Mouse (Mus musculus): ENCODE measurements around the gene Rpl18. TPM values are rescaled to one million over a fixed set of nuclear protein-coding genes. Genes with fewer than 3 reads are reported as not detected.
A peak's percentile ranks its signal among the peaks of the same experiment; 100 is the strongest.

Rpl18 gene
- total RNA-seq, 2 experiments from 2014 or later: 934 to 965 TPM

- DNase-seq (ENCODE audit: low spot score in 2 of 2): no peak
Measured at GRCm38 (mm10) chr7:45726419-45726818, 11.2 kb downstream of the Rpl18 start.

DNA sequence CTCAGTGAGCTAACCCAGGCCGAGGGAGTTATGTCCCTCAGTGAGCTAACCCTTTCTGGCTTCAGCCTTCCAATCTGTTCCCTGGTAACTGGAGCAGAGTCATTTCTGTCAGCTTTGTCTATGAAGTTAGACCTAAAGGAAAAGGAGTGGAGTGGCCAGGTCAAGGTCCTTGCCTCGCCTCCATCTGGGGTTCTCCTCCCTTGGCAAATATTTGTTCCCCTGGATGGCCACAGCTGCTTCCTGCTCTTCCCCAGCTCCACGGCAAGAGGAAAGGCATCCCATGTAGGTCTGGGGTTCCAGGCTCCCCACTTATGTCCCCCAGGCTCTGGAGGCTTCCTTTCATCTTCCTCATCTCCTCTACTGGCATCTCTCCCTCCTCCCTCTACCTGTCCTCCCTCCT, 12.4 kb downstream of the Rpl18 start:
- no peak for DNase-seq (ENCODE audit: low spot score in 2 of 2)

- DNase-seq (ENCODE audit: low spot score in 2 of 2): no peak
Measured at GRCm38 (mm10) chr7:45730727-45731431, 15.6 kb downstream of the Rpl18 start.

DNA sequence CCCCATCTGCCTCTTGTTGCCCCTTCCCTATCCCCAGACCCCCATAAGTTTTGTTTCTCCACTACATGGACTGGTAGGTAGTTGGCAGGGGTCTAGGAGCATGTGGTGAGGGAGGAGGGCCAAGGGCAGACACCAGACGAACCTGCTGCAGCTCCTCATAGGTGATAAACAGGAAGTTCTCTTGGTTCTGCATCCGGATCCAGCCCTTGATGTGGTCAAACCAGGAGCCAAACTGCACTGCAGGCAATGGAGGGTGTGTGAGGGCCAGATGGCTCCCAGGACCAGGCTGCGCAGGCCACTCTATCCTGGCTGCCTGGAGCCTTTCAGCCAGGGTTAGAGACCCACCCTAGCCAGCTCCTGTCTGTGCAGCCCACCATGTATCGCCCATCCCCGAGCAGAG, 18.2 kb downstream of the Rpl18 start:
- no peak for DNase-seq (ENCODE audit: low spot score in 2 of 2)

GRCm38 (mm10) chr7:45739162-45739763, 24.0 kb downstream of the Rpl18 start:
- DNase-seq (ENCODE audit: low spot score in 2 of 2): peak; percentile 81 to 82

DNA sequence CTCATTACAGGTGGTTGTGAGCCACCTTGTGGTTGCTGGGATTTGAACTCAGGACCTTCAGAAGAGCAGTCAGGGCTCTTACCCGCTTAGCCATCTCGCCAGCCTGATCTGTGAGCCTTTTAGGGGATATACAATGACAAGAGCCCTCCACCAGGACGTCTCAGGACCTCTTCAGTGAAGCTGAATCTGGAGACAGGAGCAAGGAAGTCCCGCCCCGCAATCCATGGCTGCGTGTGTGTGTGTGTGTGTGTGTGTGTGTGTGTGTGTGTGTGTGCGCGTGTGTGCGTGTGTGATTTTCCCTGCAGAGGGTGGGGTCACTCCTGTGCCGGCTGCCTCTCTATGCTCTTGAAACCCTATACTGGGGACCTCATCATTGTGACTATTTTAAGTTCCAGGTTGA, 24.6 kb downstream of the Rpl18 start:
- DNase-seq (ENCODE audit: low spot score in 2 of 2): no peak

DNA sequence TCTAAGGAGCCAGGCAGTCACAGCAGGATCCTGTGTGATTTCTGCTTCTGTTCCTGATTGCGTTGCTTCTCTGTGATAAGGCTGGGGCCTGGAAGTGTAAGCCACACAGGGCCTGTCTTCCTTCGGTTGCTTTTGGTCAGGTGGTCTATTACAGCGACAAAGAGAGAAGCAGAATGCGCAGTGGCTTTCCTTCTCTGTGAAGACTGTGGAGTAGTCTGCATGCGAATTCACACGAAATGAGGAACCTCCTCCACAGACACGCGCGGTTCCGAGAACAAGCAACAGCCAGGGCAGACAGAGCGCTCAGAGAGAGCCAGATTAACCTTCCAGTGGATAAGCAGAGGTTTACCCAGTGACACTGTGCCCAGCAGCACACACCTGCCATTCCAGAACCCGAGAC, 26.1 kb downstream of the Rpl18 start:
- DNase-seq (ENCODE audit: low spot score in 2 of 2): no peak

GRCm38 (mm10) chr7:45741777-45742176, 26.5 kb downstream of the Rpl18 start:
- DNase-seq (ENCODE audit: low spot score in 2 of 2): no peak

DNA sequence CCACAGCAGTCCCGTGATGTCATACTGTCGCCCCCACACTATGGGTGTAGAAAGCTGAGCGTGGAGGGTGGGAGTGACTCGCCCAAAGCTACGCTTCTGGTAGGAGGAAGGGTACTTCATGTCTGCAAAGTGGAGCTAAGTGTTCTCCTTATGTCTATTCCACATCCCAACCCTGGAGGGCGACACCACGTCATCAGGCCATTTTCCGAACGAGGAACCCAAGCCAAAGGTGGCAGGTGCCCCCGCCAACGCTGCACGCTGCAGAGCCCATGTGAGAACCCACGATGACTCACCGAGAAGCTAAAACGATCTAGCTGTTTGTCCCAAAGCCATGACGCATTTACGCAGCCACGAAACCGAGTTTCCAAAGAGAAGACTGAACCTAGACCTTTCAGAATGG, 27.1 kb downstream of the Rpl18 start:
- DNase-seq (ENCODE audit: low spot score in 2 of 2): no peak

DNA sequence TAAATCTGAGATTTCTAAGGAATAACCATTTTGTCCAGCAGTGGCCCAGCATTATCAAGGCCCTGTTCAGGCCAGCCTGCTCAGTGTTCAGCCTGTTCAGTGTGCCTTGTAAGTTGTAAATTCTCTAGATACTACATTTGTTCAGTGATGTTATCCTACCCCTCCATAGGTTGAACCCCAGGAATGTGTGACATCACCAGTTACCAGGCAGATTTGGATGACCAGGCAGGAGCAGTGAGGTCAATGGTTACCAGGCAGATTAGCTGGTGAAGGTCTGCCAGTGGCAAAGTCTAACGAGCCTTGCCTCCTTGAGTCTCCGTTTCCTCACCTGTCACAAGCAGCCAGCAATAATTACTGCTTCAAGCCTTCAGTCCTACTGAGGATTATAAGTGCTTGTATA, 29.1 kb downstream of the Rpl18 start:
- DNase-seq (ENCODE audit: low spot score in 2 of 2): peak in 1 of 2 experiments; percentile 55

- no peak for DNase-seq (ENCODE audit: low spot score in 2 of 2)
Measured at GRCm38 (mm10) chr7:45746518-45746917, 31.3 kb downstream of the Rpl18 start.

GRCm38 (mm10) chr7:45747450-45747849, 32.2 kb downstream of the Rpl18 start:
- no peak for DNase-seq (ENCODE audit: low spot score in 2 of 2)

DNA sequence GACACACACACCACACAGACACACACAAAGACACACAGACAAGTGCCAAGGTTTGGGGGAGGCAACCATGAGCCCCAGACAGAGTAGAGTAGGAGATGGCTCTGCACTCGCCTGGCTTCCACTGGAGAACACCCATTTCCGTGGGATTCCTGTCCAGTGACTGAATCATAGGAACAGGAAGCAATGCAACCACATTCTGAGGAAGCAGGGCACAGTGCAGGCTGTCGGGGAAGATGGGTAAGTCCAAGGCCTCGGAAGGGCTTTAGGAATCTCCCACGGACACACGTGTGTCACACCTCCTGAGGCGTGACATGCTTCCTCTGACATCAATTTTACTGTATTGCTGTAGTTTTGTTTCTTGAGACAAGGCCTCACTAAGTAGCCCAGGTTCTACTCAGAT, 32.9 kb downstream of the Rpl18 start:
- DNase-seq (ENCODE audit: low spot score in 2 of 2): no peak

DNA sequence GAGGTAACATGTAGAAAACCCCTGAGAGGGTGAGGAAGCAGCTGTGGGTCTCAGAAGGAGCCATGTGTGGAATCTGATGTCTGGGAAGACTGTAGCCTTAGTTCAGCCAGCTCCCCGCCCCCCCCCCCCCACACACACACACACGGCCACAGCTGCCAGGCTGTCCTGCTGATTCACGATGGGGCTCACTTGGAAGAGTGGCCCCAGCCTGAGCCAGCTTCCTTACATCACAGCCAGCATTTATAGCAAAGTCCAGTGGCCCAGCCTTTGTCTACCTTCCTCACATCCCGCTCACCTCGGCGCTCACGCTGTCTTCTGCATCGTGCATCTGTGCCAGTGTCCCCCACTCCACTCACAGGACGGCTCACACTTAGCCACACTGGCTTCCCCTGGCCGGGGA, 34.1 kb downstream of the Rpl18 start:
- no peak for DNase-seq (ENCODE audit: low spot score in 2 of 2)

- no peak for DNase-seq (ENCODE audit: low spot score in 2 of 2)
Measured at GRCm38 (mm10) chr7:45750162-45750561, 34.9 kb downstream of the Rpl18 start.

DNA sequence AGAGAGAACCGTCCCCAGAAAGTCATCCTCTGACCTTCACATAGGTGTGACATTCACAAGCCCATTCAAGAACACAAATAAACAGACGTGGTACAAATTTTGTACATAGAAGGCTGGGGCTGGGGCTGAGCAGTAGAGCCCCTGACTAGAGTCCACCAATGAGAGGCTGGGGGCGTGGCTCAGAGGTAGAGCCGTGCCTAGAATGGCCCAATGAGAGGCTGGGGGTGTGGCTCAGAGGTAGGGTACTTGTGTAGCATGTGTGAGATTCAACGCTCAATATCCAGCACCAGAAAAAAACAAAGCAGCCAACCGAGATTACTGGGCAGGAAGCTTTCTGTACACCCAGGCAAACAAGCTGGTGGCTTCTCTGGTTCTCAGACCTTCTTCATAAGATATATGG, 40.4 kb downstream of the Rpl18 start:
- no peak for DNase-seq (ENCODE audit: low spot score in 2 of 2)

DNA sequence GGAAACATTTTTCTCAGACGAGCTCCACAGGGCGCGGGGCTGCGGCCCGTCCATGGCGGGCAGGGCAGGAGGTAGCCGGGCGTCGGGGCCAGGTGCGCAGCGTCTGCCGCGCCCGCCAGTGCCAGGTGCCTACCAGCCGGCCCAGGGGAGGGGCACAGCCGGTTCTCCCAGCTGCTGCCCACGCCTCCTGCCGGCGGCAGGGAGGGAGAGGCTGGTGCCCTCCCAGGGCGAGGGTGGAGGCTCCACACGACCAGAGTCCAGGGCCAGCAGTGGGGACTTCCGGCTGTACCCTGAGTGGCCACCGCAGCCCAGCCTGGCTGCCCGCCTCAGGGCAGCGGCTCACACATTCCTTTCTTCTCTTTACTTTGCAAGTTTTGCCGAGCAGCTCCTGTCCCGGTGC, 44.1 kb downstream of the Rpl18 start:
- no peak for DNase-seq (ENCODE audit: low spot score in 2 of 2)

GRCm38 (mm10) chr7:45760151-45760550, 44.9 kb downstream of the Rpl18 start:
- DNase-seq (ENCODE audit: low spot score in 2 of 2): no peak

DNA sequence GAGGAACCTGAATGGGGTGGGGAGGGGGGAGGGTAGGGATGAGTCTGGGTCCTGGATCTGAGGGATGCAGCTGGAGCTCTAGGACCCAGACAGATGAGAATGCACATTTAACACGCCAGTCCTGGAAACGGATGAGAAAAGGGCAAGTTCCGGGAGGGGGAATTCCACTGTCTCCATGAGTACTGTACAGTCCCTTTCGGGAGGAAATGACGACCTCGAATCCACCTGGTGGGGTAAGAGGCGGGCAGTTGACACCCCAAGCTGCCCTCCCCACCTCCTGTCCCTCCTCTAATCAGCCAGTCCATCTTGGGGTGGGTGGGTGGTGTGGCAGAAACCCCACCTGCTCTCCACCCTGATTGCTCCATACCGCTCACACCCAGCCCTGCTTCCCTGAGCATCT, 50.7 kb downstream of the Rpl18 start:
- DNase-seq (ENCODE audit: low spot score in 2 of 2): no peak

DNA sequence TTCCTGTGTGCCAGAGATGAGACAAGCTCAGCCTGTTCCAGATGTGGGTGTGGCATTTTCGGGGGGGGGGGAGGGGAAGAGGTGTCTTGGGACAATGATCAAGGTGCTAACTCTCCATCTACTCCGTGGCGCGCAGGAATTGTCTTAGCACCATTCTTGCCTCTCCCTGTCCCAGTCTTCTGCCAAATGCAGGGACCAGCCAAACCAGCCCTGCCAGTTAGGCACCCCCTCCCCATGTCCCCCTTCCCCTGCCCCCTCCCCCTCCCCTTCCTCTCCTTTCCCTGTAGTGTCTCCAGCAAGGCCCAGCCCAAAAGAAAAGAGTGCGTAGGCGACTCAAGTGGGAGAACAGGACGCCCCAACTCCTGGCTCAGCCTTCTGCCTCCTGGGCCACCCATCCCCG, 51.5 kb downstream of the Rpl18 start:
- no peak for DNase-seq (ENCODE audit: low spot score in 2 of 2)

DNA sequence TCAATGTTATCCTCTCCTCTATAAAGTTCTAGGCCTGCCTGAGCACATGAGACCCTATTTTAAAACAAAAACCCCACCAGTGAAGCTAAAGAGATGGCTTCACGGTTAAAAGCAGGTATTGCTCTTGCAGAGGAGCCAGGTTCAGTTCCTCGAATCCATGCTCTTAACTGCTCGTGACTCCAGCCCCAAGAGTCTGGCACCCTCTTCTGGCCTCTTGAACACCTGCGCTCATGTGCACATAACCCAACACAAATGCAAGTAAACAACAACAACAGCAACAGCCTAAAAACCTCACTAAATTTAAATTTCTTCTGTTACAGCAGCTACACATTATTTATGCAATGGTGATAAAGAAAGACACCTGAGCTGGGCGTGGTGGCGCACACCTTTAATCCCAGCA, 52.2 kb downstream of the Rpl18 start:
- DNase-seq (ENCODE audit: low spot score in 2 of 2): no peak

Measured in adrenal gland, adult 18-20 months (tissue).